Mouse (Mus musculus): ENCODE results near the gene Apbb1.

- TF ChIP-seq CTCF (IDR thresholded peaks at IDR 0.05; ENCODE audit: control insufficient read depth, insufficient read depth, insufficient read length) (no peak), MAX (IDR thresholded peaks at IDR 0.05) (no peak), USF1 (IDR thresholded peaks at IDR 0.05; ENCODE audit: low read depth) (no peak), FOSL1 (IDR thresholded peaks at IDR 0.05; ENCODE audit: insufficient read depth, low read length, poor library complexity, severe bottlenecking) (no peak)
Observed at GRCm38 (mm10) chr7:105554212-105554942, 27.1 kb downstream of the Apbb1 start, which contains the start of gene Smpd1.

Measured in C2C12 (cell line).